In genomic region chr19:6518601-6519000, GRCm38 (mm10) we compare ENCODE assay signal across 13 mouse cellular contexts. TPM values are rescaled to one million over a fixed set of nuclear protein-coding genes. Genes with fewer than 3 reads are reported as not detected.
DNase-seq lines count a peak whose midpoint lies in the region; ATAC-seq lines count a peak whose summit lies in the region.
"Had no signal": no experiment of that assay in that cellular context is flagged by ENCODE, and none has a peak within 500 bp of the region (broad histone marks: within the 10 kb centered on the region; RNA-seq: fewer than 3 reads in every experiment).

No protein-coding gene starts in this region.

- no peak overlapping the region for H3K4me2 ChIP-seq in embryonic facial prominence, embryonic 12.5 days (replicated peaks)
- peak overlapping the region; percentile 29 for H3K4me2 ChIP-seq in hindbrain, embryonic 15.5 days
- H3K4me2 ChIP-seq in neural tube, embryonic 15.5 days: peak overlapping the region; percentile 31
- H3K4me2 ChIP-seq in heart, embryonic 12.5 days: no peak overlapping the region
- H3K4me2 ChIP-seq: liver, embryonic 12.5 days had no signal

- peak overlapping the region; percentile 51; the same call in 1 of the 2 replicates for H3K27ac ChIP-seq in embryonic facial prominence, embryonic 12.5 days
- H3K27ac ChIP-seq in hindbrain, embryonic 15.5 days (replicated peaks): peak overlapping the region; percentile 80
- peak overlapping the region; percentile 81 for H3K27ac ChIP-seq in neural tube, embryonic 15.5 days (replicated peaks)
- no peak overlapping the region for H3K27ac ChIP-seq in heart, embryonic 12.5 days (ENCODE audit: poor library complexity, severe bottlenecking)
- H3K27ac ChIP-seq: heart, adult 2 months; liver, embryonic 12.5 days had no signal

- no peak overlapping the region for H3K4me3 ChIP-seq in embryonic facial prominence, embryonic 12.5 days
- H3K4me3 ChIP-seq in hindbrain, embryonic 15.5 days: no peak overlapping the region
- H3K4me3 ChIP-seq in neural tube, embryonic 15.5 days (replicated peaks): no peak overlapping the region
- H3K4me3 ChIP-seq in heart, embryonic 12.5 days: no peak overlapping the region
- H3K4me3 ChIP-seq: heart, adult 2 months; liver, embryonic 12.5 days had no signal

- H3K27me3 ChIP-seq in embryonic facial prominence, embryonic 12.5 days: 0 out of 2 replicates have a peak, but pooled peaks cover 4% of the 10 kb centered on the region
- H3K27me3 ChIP-seq in hindbrain, embryonic 15.5 days: no peaks in the 10 kb centered on the region
- no peaks in the 10 kb centered on the region for H3K27me3 ChIP-seq in neural tube, embryonic 15.5 days (replicated peaks)
- H3K27me3 ChIP-seq in heart, embryonic 12.5 days (replicated peaks): peaks cover 57% of the 10 kb centered on the region

- H3K9me3 ChIP-seq in embryonic facial prominence, embryonic 12.5 days: no peaks in the 10 kb centered on the region
- no peaks in the 10 kb centered on the region for H3K9me3 ChIP-seq in hindbrain, embryonic 15.5 days
- H3K9me3 ChIP-seq in neural tube, embryonic 15.5 days (replicated peaks): no peaks in the 10 kb centered on the region
- H3K9me3 ChIP-seq in heart, embryonic 12.5 days (replicated peaks): no peaks in the 10 kb centered on the region
- H3K9me3 ChIP-seq: liver, embryonic 12.5 days had no signal

- DNase-seq in retina, postnatal 1 day: peak; percentile 53
- no peak for DNase-seq in retina, embryonic 14.5 days (ENCODE audit: low spot score)
- DNase-seq in cerebellum, postnatal 4 days (ENCODE audit: low spot score in 2 of 2): no peak
- no peak for DNase-seq in adrenal gland, postnatal 25 days
- DNase-seq: heart, adult 2 months; spleen, adult 18-20 months; thymus, postnatal 25 days had no signal

- no peaks in the 10 kb centered on the region for H3K36me3 ChIP-seq in embryonic facial prominence, embryonic 12.5 days
- peaks cover 57% of the 10 kb centered on the region for H3K36me3 ChIP-seq in hindbrain, embryonic 15.5 days
- peaks cover 73% of the 10 kb centered on the region for H3K36me3 ChIP-seq in neural tube, embryonic 15.5 days
- no peaks in the 10 kb centered on the region for H3K36me3 ChIP-seq in heart, embryonic 12.5 days
- H3K36me3 ChIP-seq: liver, embryonic 12.5 days had no signal

- peak; percentile 11; the same call in 1 of the 2 replicates for ATAC-seq in embryonic facial prominence, embryonic 12.5 days (ENCODE audit: insufficient number of reproducible peaks, insufficient read depth, low FRiP score, low TSS enrichment)
- ATAC-seq in hindbrain, embryonic 15.5 days (ENCODE audit: low FRiP score, low read depth): peak; percentile 59
- ATAC-seq in neural tube, embryonic 15.5 days (ENCODE audit: low FRiP score): peak; percentile 57
- ATAC-seq in heart, embryonic 12.5 days (ENCODE audit: insufficient number of reproducible peaks, low FRiP score): no peak
- ATAC-seq: liver, embryonic 12.5 days had no signal

- peaks cover 19% of the 10 kb centered on the region for H3K4me1 ChIP-seq in embryonic facial prominence, embryonic 12.5 days
- H3K4me1 ChIP-seq in hindbrain, embryonic 15.5 days (replicated peaks): peaks cover 35% of the 10 kb centered on the region
- peaks cover 42% of the 10 kb centered on the region for H3K4me1 ChIP-seq in neural tube, embryonic 15.5 days
- H3K4me1 ChIP-seq in heart, embryonic 12.5 days (replicated peaks): no peaks in the 10 kb centered on the region; the same call in 1 of the 2 replicates

- WGBS in embryonic facial prominence, embryonic 12.5 days: 29% methylated on average over 5 of the region's 5 CpGs
- 13% methylated on average over 5 of the region's 5 CpGs for WGBS in hindbrain, embryonic 15.5 days
- 14% methylated on average over 5 of the region's 5 CpGs for WGBS in neural tube, embryonic 15.5 days
- WGBS in heart, embryonic 12.5 days: 69% methylated on average over 5 of the region's 5 CpGs

- H3K9ac ChIP-seq in embryonic facial prominence, embryonic 12.5 days: no peak overlapping the region
- H3K9ac ChIP-seq in hindbrain, embryonic 15.5 days: no peak overlapping the region
- H3K9ac ChIP-seq in neural tube, embryonic 15.5 days (replicated peaks): no peak overlapping the region
- no peak overlapping the region for H3K9ac ChIP-seq in heart, embryonic 12.5 days
- H3K9ac ChIP-seq: liver, embryonic 12.5 days had no signal

RNA-seq across cellular contexts. Expression of gene Slc22a12, which starts 24.2 kb away (rescaled TPM):
- polyA plus RNA-seq in embryonic facial prominence, embryonic 12.5 days (2016; fragmentation: Nextera tagmentation; extraction: Ambion mirVana): not detected in 2 replicates
- polyA plus RNA-seq in hindbrain, embryonic 15.5 days (2015; fragmentation: Nextera tagmentation; extraction: Ambion mirVana): not detected in 2 replicates
- 0.14 TPM in 1 of 2 replicates, not detected in the other for polyA plus RNA-seq in neural tube, embryonic 15.5 days (2015; fragmentation: Nextera tagmentation; extraction: Ambion mirVana)
- not detected in 2 replicates for polyA plus RNA-seq in heart, embryonic 12.5 days (2016; fragmentation: Nextera tagmentation; extraction: Ambion mirVana)
- not detected in 2 replicates for total RNA-seq in adrenal gland, postnatal 25 days (2021)
- total RNA-seq: heart, adult 2 months had no signal
- polyA plus RNA-seq: heart, adult 2 months; intestine, embryonic 14.5 days; liver, embryonic 12.5 days had no signal

Comparison
In these comparisons a context has a peak if more than half of its experiments do, and no peak if none do; other contexts are left out.
1. H3K4me2 ChIP-seq: peak in hindbrain, embryonic 15.5 days (single experiment) and neural tube, embryonic 15.5 days (single experiment); none in embryonic facial prominence, embryonic 12.5 days (single experiment) and heart, embryonic 12.5 days (single experiment).